Mouse (Mus musculus): ENCODE measurements around the gene F8.
"Not testable (repeated sequence)": the region's sequence is repeated elsewhere in the genome, so short reads cannot be mapped to it uniquely, and the experiment has no call there.

F8 gene

GRCm38 (mm10) chrX:75382195-75382771 is at the start of gene F8, which contains the start of gene Fundc2:
TSS of gene F8 (minus strand) at chrX:75382615.
TSS of gene Fundc2 (plus strand) at chrX:75382399.
- peak; percentile 44 to 72 for DNase-seq (ENCODE audit: low spot score in 2 of 2)

GRCm38 (mm10) chrX:75415936-75416785 is 33.7 kb upstream of the F8 start, which contains the start of the genes Cmc4, Mtcp1 and Brcc3:
TSS of gene Cmc4 (minus strand) at chrX:75416584.
TSS of gene Mtcp1 (minus strand) at chrX:75416588.
TSS of gene Brcc3 (plus strand) at chrX:75416628.
- peak; percentile 86 to 89 for DNase-seq (ENCODE audit: low spot score in 2 of 2)

GRCm38 (mm10) chrX:75409711-75410110 is 27.3 kb upstream of the F8 start:
- DNase-seq (ENCODE audit: low spot score in 2 of 2): no peak

- DNase-seq (ENCODE audit: low spot score in 2 of 2): no peak
Observed at GRCm38 (mm10) chrX:75403350-75403749, 20.9 kb upstream of the F8 start.

- DNase-seq (ENCODE audit: low spot score in 2 of 2): no peak
Observed at GRCm38 (mm10) chrX:75402668-75403067, 20.3 kb upstream of the F8 start.

GRCm38 (mm10) chrX:75399471-75399870 is 17.1 kb upstream of the F8 start:
- DNase-seq (ENCODE audit: low spot score in 2 of 2): no peak

GRCm38 (mm10) chrX:75381699-75382098 is 716 bp downstream of the F8 start:
- no peak for DNase-seq (ENCODE audit: low spot score in 2 of 2)

- no peak for DNase-seq (ENCODE audit: low spot score in 2 of 2)
Observed at GRCm38 (mm10) chrX:75381176-75381575, 1.2 kb downstream of the F8 start.

GRCm38 (mm10) chrX:75376815-75377214 is 5.6 kb downstream of the F8 start:
- DNase-seq (ENCODE audit: low spot score in 2 of 2): no peak

- no peak for DNase-seq (ENCODE audit: low spot score in 2 of 2)
Observed at GRCm38 (mm10) chrX:75372666-75373425, 9.6 kb downstream of the F8 start.

GRCm38 (mm10) chrX:75370197-75370596 is 12.2 kb downstream of the F8 start:
- no peak for DNase-seq (ENCODE audit: low spot score in 2 of 2)

- no peak for DNase-seq (ENCODE audit: low spot score in 2 of 2)
Observed at GRCm38 (mm10) chrX:75323556-75323955, 58.9 kb downstream of the F8 start.

- no peak for DNase-seq (ENCODE audit: low spot score in 2 of 2)
Observed at GRCm38 (mm10) chrX:75271676-75272075, 110.7 kb downstream of the F8 start.

GRCm38 (mm10) chrX:75233603-75234376 is 148.6 kb downstream of the F8 start:
- DNase-seq (ENCODE audit: low spot score in 2 of 2): not testable (repeated sequence)

- DNase-seq (ENCODE audit: low spot score in 2 of 2): no peak
Observed at GRCm38 (mm10) chrX:75231456-75231855, 151.0 kb downstream of the F8 start.

GRCm38 (mm10) chrX:75163670-75164069 is 218.7 kb downstream of the F8 start, which contains the start of gene Smim9:
TSS of gene Smim9 (minus strand) at chrX:75163770.
- DNase-seq (ENCODE audit: low spot score in 2 of 2): no peak

- DNase-seq (ENCODE audit: low spot score in 2 of 2): peak in 1 of 2 experiments; percentile 11
Observed at GRCm38 (mm10) chrX:75155576-75156243, 226.7 kb downstream of the F8 start.

- no peak for DNase-seq (ENCODE audit: low spot score in 2 of 2)
Observed at GRCm38 (mm10) chrX:75152249-75152648, 230.2 kb downstream of the F8 start.

- no peak for DNase-seq (ENCODE audit: low spot score in 2 of 2)
Observed at GRCm38 (mm10) chrX:75150304-75150703, 232.1 kb downstream of the F8 start.

GRCm38 (mm10) chrX:75148414-75148813 is 234.0 kb downstream of the F8 start:
- no peak for DNase-seq (ENCODE audit: low spot score in 2 of 2)

- DNase-seq (ENCODE audit: low spot score in 2 of 2): peak in 1 of 2 experiments; percentile 15
Observed at GRCm38 (mm10) chrX:75143124-75143555, 239.3 kb downstream of the F8 start.
